Mouse (Mus musculus) spleen, adult 18-20 months (tissue): Measurements from ENCODE around the gene Ppp1r14d.

ENCODE experiments used
- DNase-seq, 2 experiments: peaks; one replicate each; pipeline ENCODE4 v3.0.0; 2022; ENCODE audit warnings: mixed read lengths in 2 of 2

Gene Ppp1r14d

DNA sequence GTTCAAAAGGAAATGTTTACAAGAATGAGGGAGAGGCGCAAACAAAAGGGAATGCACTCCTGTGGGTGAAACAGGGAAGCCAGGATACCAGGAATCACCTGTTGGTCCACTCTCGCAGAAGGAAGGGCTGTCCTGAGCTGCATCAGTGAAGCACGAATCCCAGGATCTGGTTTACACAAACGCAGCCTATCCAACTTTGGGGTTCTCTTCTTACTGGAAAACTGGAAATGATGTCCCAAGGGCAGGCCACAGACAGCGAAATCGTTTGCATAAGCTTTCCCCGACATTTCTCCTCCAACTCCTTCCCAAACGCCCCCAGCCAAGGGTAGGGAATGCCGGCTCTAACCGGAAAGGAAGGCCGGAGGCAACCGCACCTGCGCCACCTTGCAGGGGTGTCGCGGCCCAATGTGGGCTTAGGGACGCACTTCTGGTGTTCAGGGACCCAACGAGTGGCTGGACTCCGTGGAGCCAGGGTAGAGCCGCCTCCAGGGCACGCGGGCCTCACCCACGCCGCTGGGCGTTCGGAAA, 7.0 kb upstream of the Ppp1r14d start:
- DNase-seq = no peak

DNA sequence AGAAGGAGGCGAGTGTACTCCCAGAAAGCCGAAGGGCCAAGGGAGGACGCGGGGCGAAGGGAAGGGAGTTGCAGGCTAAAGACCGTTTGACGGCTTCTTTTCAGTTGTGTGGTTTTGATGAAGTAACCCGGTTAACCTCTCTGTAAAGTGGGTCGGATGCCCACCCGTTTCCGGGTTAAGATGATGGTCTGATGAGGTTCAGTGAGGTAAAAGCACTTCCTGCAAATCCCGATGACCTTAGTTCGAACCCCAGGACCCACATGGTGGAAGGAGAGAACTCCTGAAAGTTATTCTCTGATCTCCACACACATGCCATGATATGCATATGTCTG, 20.6 kb downstream of the Ppp1r14d start:
- DNase-seq = no peak

DNA sequence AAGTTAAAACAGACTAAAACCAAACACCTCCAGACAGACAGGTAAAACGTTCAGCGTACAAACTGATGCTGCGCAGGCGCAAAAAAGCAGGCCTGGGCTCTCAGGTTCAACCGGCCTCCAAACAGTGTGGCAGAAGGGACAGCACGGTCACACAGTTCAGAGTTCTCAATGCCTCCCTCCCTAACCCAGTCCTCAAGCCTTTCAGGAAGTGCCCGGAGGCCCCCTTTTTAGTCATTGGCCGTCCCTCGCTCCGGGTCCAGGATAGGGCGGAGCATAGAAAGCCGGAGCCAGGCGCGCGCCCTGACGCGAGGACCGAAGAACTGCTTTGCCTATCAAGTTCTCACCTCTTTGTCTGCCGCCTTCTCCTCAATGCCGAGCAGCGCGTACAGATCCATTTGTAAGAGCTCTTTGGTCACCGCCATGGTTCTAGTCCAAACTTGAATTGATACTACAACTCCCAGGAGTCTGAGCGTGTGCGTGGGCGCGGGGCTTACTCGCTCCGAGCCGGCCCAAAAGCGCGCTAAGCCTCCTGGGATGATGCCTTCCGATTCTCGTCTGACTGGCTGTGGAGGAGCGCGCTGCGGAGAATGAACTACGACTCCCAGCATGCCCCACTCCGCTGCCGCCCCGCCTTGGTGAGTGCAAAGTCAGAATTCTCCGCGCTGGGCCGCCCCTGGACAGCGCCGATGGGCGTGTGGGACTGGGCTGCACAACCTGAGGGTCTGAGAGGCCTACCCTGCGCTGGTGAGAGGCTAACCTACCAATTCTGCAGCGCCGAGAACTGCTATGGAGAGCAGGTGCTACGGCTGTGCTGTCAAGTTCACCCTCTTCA, 21.1 kb downstream of the Ppp1r14d start, which contains the start of the genes Zfyve19 and Dnajc17:
TSS of gene Zfyve19 (plus strand) at position 274 of the 832 bp plus-strand sequence.
TSS of gene Dnajc17 (minus strand) at position 452 of the 832 bp plus-strand sequence.
- peak; percentile 88 to 90 for DNase-seq

DNA sequence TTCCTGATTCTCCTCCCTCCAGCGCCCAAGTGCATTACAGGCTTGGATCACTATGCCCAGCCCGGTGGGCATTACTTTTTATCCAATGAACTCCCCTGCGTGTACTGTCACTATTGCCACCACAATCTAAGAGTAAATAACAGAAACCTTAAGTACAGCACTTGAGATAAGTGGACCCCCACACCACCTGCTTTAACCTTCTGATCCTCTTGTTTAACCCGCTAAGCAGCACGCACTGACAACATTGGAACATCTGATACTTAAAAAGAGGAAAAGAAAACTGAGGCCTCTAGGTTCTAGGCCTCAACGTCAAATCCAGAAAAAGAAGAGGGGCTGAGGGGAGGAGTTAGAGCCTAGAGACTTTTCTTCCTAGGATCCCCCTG, 21.8 kb downstream of the Ppp1r14d start:
- DNase-seq = no peak

DNA sequence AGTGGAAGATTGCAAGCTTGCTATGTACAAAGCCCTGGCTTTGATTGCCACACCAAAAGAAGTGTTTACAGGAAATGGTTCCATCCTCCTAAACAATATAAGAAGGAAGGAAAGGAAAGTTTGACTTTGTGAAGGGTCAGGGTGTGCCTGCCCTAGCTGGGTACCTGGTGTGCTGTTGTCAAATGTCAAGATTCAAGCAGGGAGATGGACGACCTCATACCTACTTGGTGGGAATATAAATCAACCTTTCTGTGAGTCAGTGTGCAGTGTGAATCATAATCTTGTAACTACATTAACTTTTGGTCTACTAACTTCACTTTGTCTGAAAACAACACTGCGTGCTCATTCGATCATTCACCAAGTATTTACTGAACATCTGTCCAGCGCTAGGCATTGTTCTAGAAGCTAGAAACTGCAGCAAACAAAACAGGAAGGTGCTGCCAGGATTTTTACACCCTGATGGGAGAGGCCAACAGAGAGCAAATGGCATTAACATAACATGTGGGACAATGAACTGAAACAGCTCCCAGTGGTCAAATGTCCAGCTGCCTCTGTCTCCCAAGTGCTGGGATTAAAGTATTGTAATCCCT, 25.7 kb downstream of the Ppp1r14d start:
- no peak for DNase-seq

DNA sequence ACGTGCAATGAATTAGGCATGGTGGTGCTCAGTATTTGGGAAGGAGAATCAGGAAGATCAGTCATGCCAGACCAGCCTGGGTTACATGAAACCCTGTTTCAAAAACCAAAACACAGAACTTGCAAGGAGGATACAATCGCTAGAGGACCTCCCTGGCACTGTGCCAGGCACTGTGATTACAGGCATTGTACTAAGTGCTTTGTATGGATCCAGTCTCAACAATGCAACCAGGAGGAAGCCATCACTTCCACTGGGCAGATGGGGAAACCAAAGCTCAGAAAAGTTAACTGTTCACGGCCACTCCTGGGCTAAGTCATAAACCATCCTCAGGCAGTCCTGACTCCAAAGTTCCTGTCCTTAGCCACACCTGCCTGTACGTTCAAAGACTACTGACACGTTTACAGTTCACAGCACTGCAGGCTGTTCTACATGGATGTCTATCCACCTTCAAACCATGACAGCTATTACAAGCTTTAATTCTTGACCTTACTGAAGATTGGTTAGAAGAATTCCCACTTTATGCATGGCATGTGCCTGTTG, 26.7 kb downstream of the Ppp1r14d start:
- no peak for DNase-seq

DNA sequence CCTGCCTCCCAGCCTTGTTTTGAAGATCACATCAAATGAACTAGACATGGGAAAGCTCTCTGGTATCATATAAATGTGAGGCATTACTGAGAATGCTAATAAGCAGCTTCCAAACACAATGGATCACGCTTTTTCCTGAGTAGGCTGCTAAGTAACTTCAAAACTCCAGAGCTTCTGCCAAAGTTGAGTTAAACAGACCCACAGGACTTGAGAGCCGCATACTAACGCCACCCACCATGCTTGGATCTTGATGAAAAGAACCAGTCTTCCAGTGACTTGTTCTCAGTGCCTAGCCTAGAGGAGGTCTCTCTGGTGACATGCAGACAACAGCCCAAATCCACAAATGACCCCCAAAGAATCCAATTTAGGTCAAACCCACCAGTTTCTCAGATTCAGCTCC, 30.8 kb downstream of the Ppp1r14d start:
- DNase-seq = no peak

DNA sequence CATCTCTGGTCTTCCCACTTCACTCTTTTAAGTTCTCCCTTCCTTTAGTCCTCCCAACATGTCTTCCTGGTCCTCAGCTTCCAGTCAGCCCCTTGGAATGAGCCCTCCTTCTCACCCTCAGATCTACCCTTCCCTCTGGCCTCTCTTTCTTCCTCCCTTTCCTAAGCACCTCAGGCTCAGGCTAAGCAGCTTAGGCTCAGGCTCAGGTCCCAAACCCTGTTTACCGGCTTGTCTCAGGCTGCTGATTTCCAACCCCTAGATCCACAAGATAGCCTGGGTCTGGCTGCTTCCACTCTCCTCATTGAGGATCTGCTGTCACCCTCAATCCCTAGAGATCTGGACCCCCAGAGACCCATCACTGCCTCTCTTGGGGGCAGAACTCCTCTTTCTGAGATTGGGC, 31.7 kb downstream of the Ppp1r14d start:
- no peak for DNase-seq

DNA sequence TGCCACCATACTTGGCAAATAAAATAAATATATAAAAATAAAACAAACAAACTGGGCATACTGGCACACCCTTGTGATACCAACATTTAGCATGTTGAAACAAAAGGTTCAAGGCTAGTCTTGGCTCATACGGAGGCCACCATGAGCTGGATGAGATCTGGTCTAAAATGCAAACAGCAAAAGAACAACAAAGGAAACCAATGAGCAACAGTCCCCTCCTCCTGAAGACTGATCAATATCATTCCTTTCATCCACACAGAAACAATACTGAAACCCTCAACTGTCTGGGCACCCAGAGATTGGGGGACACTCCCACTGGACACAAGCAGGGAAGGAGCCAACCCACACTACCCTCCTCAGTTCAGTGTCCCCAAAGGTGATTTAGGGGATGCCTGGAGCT, 32.2 kb downstream of the Ppp1r14d start:
- DNase-seq = no peak

DNA sequence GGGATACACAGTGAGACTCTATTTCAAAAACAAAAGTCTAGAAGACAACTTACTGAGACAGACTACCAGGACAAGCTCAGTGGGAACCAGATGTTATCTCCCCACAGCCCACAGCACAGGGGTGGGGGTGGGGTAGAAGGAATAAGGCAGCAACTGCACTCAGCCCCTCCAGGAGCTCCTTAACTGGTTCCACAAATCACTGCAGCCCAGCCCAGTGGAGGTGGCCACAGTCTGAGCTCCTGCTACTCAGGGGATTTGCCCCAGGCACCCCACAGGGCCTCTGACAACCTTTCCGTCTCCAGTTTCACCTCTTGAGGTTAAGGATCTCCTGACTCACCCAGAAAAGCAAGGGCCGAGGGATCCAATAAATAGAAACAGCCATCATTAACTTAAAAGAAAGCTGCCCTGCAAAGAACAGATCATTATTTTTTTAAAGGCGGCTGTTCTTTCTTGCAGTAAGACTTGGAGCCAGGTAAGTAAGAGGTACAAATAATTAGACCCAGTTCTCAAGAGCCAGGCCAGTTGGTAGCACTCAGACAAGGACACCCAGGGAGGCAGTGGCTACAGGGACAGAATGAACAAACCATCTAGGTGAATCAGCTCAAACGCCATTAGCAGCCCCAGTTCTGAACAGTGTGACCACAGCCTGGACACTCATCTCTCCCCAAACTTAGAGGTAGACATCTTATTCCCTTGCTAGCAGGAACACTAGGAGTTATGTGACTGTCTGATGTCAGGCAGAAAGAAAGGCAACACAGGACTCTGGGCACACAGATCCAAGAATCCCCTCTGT, 33.2 kb downstream of the Ppp1r14d start:
- no peak for DNase-seq

DNA sequence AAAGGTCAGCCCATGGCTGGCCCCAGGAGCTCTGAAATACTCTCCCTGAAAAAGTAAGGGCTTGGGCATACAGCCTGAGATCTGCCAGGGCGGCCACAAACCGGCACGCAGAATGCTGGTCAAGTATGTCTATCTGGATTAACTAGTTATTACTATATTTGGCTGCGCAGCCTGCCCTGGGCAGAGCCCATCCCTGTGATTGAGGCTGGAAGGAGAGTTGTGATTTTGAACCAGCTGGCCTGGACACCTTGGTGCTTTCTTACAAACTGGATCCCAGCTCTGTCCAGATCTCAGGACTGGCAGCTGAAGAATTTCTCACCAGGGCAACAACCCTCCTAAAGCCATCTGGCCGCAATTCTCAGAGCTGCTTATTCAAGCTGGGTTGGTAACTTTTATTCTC, 35.6 kb downstream of the Ppp1r14d start:
- DNase-seq = no peak

DNA sequence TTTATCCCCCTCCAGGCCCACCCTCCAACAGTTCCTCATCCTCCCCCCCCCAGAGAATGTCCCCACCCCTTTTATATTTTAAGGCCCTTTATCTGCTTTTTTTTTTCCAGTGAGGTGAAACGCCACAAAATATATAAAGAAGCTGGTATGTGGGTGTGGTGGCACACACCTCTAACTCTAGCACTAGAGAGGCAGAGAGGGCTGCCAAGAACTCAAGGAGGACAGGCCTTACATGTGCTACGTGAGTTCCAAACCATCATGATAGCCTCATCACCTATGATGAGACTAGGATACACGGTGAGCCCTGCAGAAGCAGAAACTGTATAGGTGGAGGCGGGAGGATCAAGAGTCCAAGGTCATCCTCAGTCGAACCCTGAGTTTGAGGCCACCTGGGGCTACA, 38.7 kb downstream of the Ppp1r14d start:
- DNase-seq = no peak

DNA sequence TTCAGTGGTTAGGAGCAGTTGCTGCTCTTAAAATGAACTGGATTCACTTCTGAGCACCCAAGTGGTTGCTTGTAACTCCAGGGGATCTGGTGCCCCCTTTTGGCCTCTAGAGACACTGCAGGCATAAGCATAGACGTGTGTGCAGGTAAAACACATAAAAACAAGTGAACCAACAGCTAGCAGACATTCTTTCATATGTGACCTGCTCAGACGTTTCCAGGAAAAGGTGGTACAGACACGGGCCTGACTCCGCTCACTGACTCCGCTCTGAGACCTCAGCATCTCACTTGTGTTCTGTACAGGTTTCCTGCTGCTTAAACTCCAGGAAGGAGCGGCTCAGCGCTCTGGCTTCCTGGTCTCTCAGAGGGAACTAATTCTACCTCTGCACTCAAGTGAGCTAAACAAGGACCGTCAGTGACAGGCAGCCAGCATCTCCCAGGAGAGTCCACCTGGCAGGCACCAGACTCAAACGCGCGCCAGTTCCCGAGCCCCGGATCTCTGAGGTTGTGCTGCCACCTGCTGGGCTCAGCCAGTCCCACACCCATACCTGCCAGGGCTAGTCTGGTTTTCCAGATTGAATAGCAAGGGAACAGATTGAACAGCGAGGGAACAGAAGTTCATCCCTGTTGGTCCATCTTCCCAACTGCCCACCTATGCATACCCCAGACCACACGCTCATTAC, 40.5 kb downstream of the Ppp1r14d start:
- DNase-seq = peak; percentile 68 to 87

DNA sequence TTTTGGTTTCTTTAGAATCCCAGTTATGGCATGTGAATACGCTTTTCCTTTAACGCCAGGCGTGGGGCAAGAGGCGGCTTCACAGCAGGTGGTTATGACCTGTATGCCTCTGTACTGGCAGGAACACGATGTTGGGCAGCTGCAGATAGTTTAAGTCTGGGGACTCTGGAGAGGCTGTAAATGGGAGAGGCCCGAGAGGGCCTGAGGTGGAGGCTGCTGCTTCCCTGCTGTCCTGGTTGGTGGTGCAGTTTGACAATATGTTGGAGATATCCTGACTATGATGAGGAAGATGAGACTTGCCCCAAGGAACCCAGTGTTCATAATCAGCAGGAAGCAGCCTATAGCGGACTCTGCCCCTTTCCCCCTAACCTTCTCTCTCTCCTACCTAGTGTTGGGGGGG, 46.8 kb downstream of the Ppp1r14d start:
- DNase-seq = no peak

DNA sequence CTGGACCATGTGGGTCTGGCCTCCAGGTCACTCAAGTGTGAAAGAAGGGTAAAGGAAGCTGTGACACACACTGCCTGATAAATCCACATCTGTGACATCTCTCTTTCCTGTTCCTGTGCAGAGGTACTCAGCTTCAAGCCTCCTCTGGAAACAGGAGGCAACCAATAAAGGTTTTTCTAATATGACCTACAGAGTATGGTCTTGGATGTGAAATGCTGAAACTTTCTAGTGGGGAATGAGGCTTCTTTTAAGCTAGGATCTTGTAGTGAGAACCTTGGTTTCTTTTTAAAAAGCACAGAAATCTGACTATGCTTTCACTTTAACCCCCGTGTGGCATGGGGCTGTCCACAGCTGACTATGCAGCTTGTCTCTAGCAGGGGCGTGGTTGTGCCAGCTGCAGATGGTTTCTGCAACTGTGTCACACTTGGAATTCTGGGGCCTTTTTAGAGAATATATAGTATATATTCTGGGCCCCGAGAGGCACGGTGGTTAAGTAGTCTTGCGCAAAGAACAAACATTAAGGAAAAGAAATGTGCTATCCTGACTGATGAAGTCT, 52.2 kb downstream of the Ppp1r14d start:
- no peak for DNase-seq

DNA sequence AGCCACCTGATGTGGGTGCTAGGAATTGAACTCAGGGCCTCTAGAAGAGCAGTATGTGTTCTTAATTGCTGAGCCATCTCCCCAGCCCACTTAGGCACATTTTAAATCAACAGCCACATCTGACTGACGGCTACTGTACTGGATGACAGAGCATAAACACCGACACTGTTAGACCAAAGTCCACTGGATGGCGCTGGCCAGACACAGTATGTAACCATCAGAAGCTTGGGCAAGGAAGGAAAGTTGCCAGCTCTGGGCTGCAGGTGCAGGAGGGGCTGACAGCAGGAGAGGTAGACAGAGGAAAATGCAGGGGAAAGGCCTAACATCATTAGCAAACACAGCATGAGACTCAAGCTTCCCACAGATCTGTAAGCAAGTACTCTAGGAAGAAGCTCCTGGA, 52.9 kb downstream of the Ppp1r14d start:
- no peak for DNase-seq

DNA sequence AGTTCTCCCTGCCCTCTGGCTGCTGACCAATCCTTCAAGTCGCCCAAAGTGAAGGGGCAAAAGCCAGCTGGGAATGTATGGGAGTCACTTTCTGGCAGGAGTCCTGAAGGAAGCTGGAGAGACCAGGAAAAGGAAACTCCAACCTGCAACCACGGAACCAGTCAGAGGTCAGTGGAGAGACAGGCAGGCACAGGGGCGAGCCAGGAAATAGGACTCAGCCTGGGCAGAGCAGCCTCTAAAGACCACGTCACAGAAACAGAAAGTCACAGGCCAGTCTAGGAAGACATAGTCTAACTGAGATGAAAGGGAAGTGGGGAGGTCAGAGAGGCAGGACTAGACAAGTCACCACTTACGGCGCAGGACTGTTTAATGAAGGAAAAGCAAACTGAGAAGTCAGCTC, 54.1 kb downstream of the Ppp1r14d start:
- no peak for DNase-seq

DNA sequence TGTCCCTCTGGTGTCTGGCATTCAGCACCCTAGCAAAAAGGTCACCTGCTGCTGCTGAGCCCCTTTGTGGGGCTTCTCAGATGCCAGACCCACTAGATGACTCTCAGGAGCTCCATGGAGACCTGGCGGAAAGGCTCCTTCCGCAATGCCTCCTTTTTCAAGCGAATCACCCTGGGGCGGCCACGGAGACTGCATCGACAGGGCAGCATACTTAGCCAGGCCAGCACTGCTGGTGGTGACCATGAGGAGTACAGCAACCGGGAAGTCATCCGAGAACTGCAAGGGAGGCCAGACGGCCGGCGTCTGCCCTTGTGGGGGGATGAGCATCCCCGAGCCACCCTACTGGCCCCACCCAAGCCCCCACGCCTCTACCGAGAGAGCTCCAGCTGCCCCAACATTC, 54.8 kb downstream of the Ppp1r14d start:
- DNase-seq = no peak

DNA sequence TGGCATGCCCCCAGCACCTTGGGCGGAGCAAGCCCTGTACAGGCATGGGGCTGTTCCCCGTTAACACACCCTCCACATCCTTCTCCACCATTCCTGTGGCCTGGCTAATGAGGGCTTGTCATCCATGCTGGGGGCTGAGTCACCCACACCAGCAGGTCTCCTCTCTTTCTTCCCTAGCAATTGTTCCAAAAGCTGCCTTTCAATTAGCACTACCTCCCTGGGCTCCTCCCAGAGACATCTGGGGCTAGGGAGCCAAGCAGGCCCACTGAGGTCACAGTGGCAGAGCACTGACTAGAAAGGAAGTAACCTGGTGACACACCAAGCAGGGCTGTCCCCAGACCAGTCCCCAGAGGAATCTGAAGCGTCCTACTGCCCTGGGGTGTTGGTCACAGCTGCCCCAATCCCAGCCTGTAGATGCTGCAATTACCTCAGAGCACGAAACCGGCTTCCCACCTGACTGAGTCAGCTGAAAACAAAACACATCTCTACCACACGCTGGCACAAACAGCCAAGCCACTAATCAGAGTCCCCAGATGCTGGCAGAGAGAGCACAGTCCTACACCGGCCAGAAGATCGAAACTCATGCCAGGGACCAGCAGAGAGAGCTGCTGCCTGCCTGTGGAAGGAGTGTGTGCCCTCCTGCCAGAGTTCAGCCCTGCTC, 55.6 kb downstream of the Ppp1r14d start, which contains the start of gene Gm14137:
TSS of gene Gm14137 (plus strand) at position 519 of the 661 bp plus-strand sequence.
- no peak for DNase-seq

DNA sequence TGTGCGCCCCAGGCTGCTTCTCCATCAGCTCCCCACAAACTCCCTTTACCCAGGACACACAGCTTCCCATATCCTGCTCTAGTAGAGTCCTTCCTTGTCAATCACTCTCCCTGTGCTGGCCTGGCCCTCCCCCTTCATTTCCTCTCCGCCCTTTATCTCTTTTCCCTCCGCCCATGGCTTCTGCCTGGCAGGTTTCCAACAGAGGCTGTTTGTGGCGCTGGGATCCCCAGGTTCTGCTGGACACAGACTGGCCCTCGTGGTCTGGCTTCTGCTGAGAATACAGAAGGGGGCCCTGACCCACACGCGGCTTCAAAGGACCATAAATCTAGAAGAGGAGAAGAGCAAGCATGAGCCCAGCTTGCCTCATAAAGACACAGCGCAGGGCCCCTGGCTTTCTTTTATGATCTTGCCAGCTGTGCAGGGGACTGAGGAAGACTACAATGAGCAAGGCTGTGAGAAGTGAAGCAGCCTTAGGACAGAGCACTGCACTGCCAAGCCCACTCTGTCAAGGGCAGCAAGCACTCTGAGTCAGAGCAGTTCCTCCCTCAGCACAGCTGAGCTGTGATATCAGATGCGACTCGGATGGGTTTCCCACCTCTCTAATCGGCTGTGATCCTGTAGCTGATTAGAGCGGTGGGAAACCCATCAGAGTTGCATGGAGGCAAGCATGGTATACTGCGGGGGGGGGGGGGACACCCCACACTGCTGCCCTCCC, 56.7 kb downstream of the Ppp1r14d start:
- no peak for DNase-seq

DNA sequence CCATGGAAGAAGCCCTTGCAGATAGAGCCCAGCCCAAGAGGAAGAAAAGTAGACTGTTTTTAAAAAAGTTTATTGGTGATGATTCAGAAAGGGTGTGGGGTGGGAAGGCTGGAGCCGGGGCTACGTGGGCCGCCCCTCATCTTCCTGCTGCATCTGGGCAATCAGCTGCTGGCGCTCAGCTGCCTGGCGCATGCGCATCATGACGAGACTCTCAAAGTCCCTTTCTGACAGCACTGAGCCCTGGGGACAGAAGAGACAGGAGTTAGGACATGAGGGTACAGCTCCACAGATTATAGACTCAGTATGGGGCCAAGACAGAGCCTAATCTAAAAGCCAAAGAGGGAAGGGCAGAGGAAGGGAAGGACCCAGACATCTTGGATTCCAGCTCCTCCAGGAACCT, 57.3 kb downstream of the Ppp1r14d start:
- no peak for DNase-seq
